Mouse (Mus musculus): ENCODE data around the gene Zfp141. TPM values are rescaled to one million over a fixed set of nuclear protein-coding genes. Genes with fewer than 3 reads are reported as not detected.
A peak's percentile ranks its signal among the peaks of the same experiment; 100 is the strongest.

Gene Zfp141
- polyA plus RNA-seq (2012; rRNA removed) = 17.0 and 17.7 TPM in 2 replicates

DNA sequence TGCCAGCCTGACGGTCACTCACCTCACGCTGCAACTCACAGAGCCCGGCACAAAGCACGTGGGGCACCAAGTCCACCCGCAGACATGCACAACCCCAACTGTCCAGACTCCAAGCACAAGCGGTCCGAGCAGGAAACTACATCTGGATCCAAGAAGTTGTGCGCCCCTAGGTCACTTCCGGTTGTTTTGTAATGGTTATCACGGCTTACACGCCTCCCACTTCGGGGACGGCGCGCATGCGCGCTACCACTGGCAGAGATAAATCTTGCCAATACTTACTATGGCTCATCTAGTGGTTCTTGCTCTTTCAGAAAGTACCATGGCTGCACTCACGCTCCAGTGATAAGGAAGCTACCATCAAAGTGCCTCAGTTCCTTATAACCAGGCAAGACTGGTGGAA, at the start of gene Zfp141:
Gene Zfp141, minus strand, starts transcription at position 153 of the 400 bp plus-strand sequence.
- DNase-seq (ENCODE audit: low read depth) = peak; percentile 95

- DNase-seq (ENCODE audit: low read depth) = no peak
- TF ChIP-seq CTCF (IDR thresholded peaks at IDR 0.05; ENCODE audit: borderline replicate concordance, extremely low read depth, insufficient read depth, insufficient read length) (no peak), POLR2A (IDR thresholded peaks at IDR 0.05; ENCODE audit: borderline replicate concordance, extremely low read depth, insufficient read depth, insufficient read length, poor library complexity, severe bottlenecking) (no peak)
These were observed 46.2 kb upstream of the Zfp141 start for GRCm38 (mm10) chr7:42551766-42552165.

DNA sequence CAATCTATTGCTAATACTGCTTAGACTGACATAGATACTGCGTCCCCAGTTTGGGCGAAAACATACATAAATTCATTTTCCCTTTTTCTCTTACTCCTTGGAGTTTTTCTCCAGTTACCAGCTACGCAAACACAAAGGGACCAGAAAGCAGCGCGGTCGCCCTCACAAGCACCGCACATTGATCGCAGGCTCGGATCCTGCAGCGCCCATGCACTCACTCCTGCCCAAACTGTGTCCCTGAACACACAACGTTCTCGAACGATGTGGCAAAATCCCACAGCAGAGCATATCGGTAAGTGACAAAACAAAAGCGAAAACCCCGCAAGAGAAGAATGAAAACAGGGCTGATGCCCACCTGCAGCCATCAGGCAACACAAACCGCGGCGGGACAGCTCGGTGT, 354 bp downstream of the Zfp141 start:
- peak; percentile 55 for DNase-seq (ENCODE audit: low read depth)
- TF ChIP-seq CTCF (IDR thresholded peaks at IDR 0.05; ENCODE audit: borderline replicate concordance, extremely low read depth, insufficient read depth, insufficient read length) (no peak), POLR2A (IDR thresholded peaks at IDR 0.05; ENCODE audit: borderline replicate concordance, extremely low read depth, insufficient read depth, insufficient read length, poor library complexity, severe bottlenecking) (no peak)

DNA sequence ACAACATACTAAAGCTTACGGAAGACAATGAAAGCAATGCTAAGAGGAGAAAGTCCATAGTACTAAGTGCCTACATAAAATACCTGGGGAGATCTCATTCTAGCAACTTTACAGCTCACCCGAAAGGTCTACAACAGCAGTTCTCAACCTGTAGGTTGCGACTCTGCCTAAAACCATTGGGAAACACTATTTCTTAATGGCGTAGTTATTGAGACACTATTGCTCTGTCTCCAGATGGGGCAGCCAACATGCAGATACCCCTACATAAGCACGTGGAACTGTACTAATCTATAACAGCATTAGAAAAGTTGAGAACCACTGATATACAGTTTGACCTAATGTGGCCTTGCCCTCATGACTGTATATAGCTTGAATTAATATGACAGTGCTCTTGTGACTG, 7.3 kb downstream of the Zfp141 start:
- TF ChIP-seq CTCF (IDR thresholded peaks at IDR 0.05; ENCODE audit: borderline replicate concordance, extremely low read depth, insufficient read depth, insufficient read length) = no peak
- no peak for DNase-seq (ENCODE audit: low read depth)

DNA sequence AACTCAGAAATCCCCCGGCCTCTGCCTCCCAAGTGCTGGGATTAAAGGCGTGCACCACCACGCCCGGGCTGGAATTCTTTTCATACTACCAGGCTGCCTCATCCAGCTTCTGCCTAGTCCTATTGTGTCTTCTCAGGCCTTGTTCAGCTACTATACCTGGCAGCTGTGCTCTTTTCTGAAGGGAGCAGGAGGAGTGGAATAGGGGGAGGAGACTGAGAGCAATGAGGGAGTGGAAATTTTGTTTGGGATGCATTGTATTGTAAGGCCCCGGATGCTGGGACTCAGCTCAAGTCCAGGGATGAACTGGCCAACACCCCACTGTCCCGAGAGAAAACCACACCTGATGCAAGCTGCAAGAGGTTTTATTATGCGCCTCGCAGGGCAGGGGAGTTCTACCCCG, 8.2 kb downstream of the Zfp141 start:
- no peak for DNase-seq (ENCODE audit: low read depth)
- TF ChIP-seq CTCF (IDR thresholded peaks at IDR 0.05; ENCODE audit: borderline replicate concordance, extremely low read depth, insufficient read depth, insufficient read length) = no peak
- no peak for TF ChIP-seq POLR2A (IDR thresholded peaks at IDR 0.05; ENCODE audit: borderline replicate concordance, extremely low read depth, insufficient read depth, insufficient read length, poor library complexity, severe bottlenecking)

- no peak for DNase-seq (ENCODE audit: low read depth)
- TF ChIP-seq POLR2A (IDR thresholded peaks at IDR 0.05; ENCODE audit: borderline replicate concordance, extremely low read depth, insufficient read depth, insufficient read length, poor library complexity, severe bottlenecking) = no peak
These were observed 9.3 kb downstream of the Zfp141 start for GRCm38 (mm10) chr7:42496202-42496601.

DNA sequence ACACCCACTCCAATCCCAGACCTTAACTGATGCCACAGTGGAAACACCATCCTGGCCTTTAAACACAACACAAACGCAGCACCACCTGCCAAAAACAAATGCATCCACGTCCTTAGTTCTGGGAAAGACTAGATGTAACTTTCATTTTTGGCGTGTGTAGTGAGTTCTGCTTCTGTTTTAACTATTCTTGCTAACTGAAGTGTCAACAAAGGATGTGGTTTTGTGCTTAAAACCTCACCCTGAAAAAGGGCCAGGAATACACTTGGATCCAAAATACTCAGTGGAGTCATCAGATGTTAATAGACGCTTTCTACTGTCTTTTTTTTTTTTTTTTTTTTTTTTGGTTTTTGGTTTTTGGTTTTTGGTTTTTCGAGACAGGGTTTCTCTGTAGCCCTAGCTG, 14.7 kb downstream of the Zfp141 start:
- no peak for TF ChIP-seq POLR2A (IDR thresholded peaks at IDR 0.05; ENCODE audit: borderline replicate concordance, extremely low read depth, insufficient read depth, insufficient read length, poor library complexity, severe bottlenecking)
- no peak for TF ChIP-seq CTCF (IDR thresholded peaks at IDR 0.05; ENCODE audit: borderline replicate concordance, extremely low read depth, insufficient read depth, insufficient read length)
- no peak for DNase-seq (ENCODE audit: low read depth)

DNA sequence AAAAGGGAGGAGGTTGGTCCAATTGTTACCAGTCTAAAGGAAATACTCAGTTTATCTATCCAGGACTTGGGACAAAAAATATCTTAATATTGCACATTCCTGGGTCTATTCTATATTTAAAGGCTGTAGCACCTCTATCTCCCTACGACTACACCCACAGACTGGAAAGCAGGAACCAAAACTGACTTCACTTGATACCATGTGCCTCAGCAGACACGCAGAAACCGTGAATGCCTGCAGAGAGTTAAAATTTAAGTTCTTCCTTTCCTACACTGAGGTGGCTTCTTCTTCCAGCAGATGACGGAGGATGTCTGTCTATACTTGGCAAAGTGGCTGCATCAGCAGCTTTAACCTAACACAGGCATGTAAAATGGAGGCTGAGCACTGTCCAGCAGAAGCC, 15.2 kb downstream of the Zfp141 start:
- no peak for DNase-seq (ENCODE audit: low read depth)
- TF ChIP-seq POLR2A (IDR thresholded peaks at IDR 0.05; ENCODE audit: borderline replicate concordance, extremely low read depth, insufficient read depth, insufficient read length, poor library complexity, severe bottlenecking) (no peak), CTCF (IDR thresholded peaks at IDR 0.05; ENCODE audit: borderline replicate concordance, extremely low read depth, insufficient read depth, insufficient read length) (no peak)

- TF ChIP-seq POLR2A (IDR thresholded peaks at IDR 0.05; ENCODE audit: borderline replicate concordance, extremely low read depth, insufficient read depth, insufficient read length, poor library complexity, severe bottlenecking) (no peak), CTCF (IDR thresholded peaks at IDR 0.05; ENCODE audit: borderline replicate concordance, extremely low read depth, insufficient read depth, insufficient read length) (no peak)
- no peak for DNase-seq (ENCODE audit: low read depth)
These were observed 50.9 kb downstream of the Zfp141 start for GRCm38 (mm10) chr7:42454640-42455039.

DNA sequence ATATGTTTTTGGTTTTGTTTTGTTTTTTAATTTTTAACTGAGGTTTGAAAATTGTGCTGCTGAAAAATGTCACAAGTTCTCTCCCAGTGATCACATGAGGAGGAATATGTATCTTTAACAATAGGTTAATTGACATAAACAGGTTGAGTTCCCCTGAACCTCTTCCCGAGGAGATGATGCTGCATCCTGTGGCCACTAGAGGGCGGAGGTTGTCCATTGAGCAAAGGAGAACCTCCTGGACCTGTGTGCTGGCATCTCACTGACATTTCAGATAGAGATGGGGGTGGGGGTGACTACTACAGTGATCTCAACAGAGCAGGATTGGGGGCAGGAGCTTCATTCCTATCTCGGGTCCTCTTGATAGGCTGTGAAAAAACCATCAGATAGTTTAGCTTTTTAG, 54.9 kb downstream of the Zfp141 start:
- DNase-seq (ENCODE audit: low read depth) = no peak
- TF ChIP-seq CTCF (IDR thresholded peaks at IDR 0.05; ENCODE audit: borderline replicate concordance, extremely low read depth, insufficient read depth, insufficient read length) (peak; percentile 15; the same call in 1 of the 2 replicates), POLR2A (IDR thresholded peaks at IDR 0.05; ENCODE audit: borderline replicate concordance, extremely low read depth, insufficient read depth, insufficient read length, poor library complexity, severe bottlenecking) (no peak)

GRCm38 (mm10) chr7:42447850-42448249, 57.7 kb downstream of the Zfp141 start, which contains the start of gene 4933421I07Rik:
TSS of gene 4933421I07Rik (minus strand) at chr7:42448120.
- no peak for DNase-seq (ENCODE audit: low read depth)
- TF ChIP-seq POLR2A (IDR thresholded peaks at IDR 0.05; ENCODE audit: borderline replicate concordance, extremely low read depth, insufficient read depth, insufficient read length, poor library complexity, severe bottlenecking) (no peak), CTCF (IDR thresholded peaks at IDR 0.05; ENCODE audit: borderline replicate concordance, extremely low read depth, insufficient read depth, insufficient read length) (no peak)

- TF ChIP-seq CTCF (IDR thresholded peaks at IDR 0.05; ENCODE audit: borderline replicate concordance, extremely low read depth, insufficient read depth, insufficient read length) (no peak), POLR2A (IDR thresholded peaks at IDR 0.05; ENCODE audit: borderline replicate concordance, extremely low read depth, insufficient read depth, insufficient read length, poor library complexity, severe bottlenecking) (no peak)
- DNase-seq (ENCODE audit: low read depth) = no peak
These were observed 58.2 kb downstream of the Zfp141 start for GRCm38 (mm10) chr7:42447352-42447751.

Other genes starting within 250 kb of the Zfp141 start
- not detected in 2 replicates for gene Vmn2r61, start 245.7 kb downstream of the Zfp141 start, polyA plus RNA-seq (2012; rRNA removed)
- gene 4933421I07Rik, start 57.6 kb downstream of the Zfp141 start, polyA plus RNA-seq (2012; rRNA removed) = not detected in 2 replicates
- not detected in 2 replicates for gene Gm21028, start 72.8 kb upstream of the Zfp141 start, polyA plus RNA-seq (2012; rRNA removed)
- 0.52 and 1.0 TPM in 2 replicates for gene Zfp977, start 86.8 kb upstream of the Zfp141 start, polyA plus RNA-seq (2012; rRNA removed)
- gene Zfp976, start 136.8 kb upstream of the Zfp141 start, polyA plus RNA-seq (2012; rRNA removed) = 1.5 and 2.5 TPM in 2 replicates
- 2.5 and 4.0 TPM in 2 replicates for gene Zfp975, start 187.0 kb upstream of the Zfp141 start, polyA plus RNA-seq (2012; rRNA removed)
- not detected in 2 replicates for gene Gm17067, start 221.3 kb upstream of the Zfp141 start, polyA plus RNA-seq (2012; rRNA removed)

Data from brain, embryonic 14.5 days (tissue).